Mouse (Mus musculus): ENCODE data around the gene Acvr1c. TPM values are rescaled to one million over a fixed set of nuclear protein-coding genes. Genes with fewer than 3 reads are reported as not detected.

Gene Acvr1c
- polyA plus RNA-seq, 1 experiment, result 1.4 TPM

- peaks cover 8% of the 10 kb centered on the region for H3K4me1 ChIP-seq (ENCODE audit: control insufficient read depth, insufficient read depth, low read length)
- no peak for TF ChIP-seq POLR2A (IDR thresholded peaks at IDR 0.05; ENCODE audit: control insufficient read depth, low read depth, low read length)
- no peak for TF ChIP-seq CTCF (IDR thresholded peaks at IDR 0.05; ENCODE audit: control insufficient read depth, insufficient read depth, insufficient replicate concordance, low read depth, low read length)
- no peaks in the 10 kb centered on the region for H3K36me3 ChIP-seq (ENCODE audit: control insufficient read depth, insufficient read depth, low read length)
- no peak overlapping the region for H3K4me3 ChIP-seq (ENCODE audit: control insufficient read depth, low read depth, low read length)
- H3K27ac ChIP-seq (ENCODE audit: control insufficient read depth, insufficient read depth, low read depth, low read length), result no peak overlapping the region
- no peaks in the 10 kb centered on the region for H3K27me3 ChIP-seq (ENCODE audit: control insufficient read depth, insufficient read depth, low read length)
Measured at GRCm38 (mm10) chr2:58361361-58362046, 3.8 kb upstream of the Acvr1c start.

DNA sequence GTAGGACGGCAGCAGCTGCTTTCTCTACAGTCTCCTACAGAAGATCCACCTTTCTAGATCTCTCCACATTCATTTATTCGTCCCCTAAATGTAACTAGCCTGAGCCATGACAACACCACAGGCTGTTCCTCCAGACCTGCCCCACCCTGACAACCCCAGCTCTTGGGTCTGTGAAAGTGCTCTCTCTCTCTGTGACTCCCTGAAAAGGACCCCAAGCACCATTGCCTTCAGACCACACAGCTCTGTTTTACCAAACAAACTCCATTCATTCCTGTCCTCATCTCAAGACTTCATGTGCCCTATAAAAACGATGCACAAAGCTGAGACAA is 401 bp upstream of the Acvr1c start:
- Histone ChIP-seq H3K27ac (ENCODE audit: control insufficient read depth, insufficient read depth, low read depth, low read length) (no peak overlapping the region), H3K4me1 (ENCODE audit: control insufficient read depth, insufficient read depth, low read length) (peaks cover 8% of the 10 kb centered on the region), H3K36me3 (ENCODE audit: control insufficient read depth, insufficient read depth, low read length) (no peaks in the 10 kb centered on the region), H3K4me3 (ENCODE audit: control insufficient read depth, low read depth, low read length) (no peak overlapping the region; the same call in 1 of the 2 replicates), H3K27me3 (ENCODE audit: control insufficient read depth, insufficient read depth, low read length) (no peaks in the 10 kb centered on the region)
- TF ChIP-seq POLR2A (IDR thresholded peaks at IDR 0.05; ENCODE audit: control insufficient read depth, low read depth, low read length), result no peak
- no peak for TF ChIP-seq CTCF (IDR thresholded peaks at IDR 0.05; ENCODE audit: control insufficient read depth, insufficient read depth, insufficient replicate concordance, low read depth, low read length)

DNA sequence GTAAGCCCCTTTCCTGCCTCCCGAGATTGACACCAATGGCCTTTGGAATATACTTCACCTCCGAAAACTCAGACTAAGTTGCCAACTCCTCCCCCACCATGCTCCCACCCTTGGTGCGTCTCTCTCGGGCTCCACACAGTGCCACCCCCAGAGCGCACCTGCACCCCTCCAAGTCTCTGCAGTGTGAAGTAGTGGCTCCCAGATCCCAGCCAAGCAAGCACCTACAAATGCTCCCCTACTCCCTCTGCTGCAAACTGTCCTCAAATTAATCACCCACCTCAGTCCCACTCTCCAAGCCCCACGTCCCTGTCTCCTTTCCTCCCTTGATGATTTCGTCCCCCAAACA is 654 bp downstream of the Acvr1c start:
- Histone ChIP-seq H3K4me3 (ENCODE audit: control insufficient read depth, low read depth, low read length) (peak overlapping the region; percentile 53), H3K27ac (ENCODE audit: control insufficient read depth, insufficient read depth, low read depth, low read length) (no peak overlapping the region), H3K4me1 (ENCODE audit: control insufficient read depth, insufficient read depth, low read length) (peaks cover 8% of the 10 kb centered on the region), H3K36me3 (ENCODE audit: control insufficient read depth, insufficient read depth, low read length) (no peaks in the 10 kb centered on the region), H3K27me3 (ENCODE audit: control insufficient read depth, insufficient read depth, low read length) (no peaks in the 10 kb centered on the region)
- no peak for TF ChIP-seq POLR2A (IDR thresholded peaks at IDR 0.05; ENCODE audit: control insufficient read depth, low read depth, low read length)
- no peak for TF ChIP-seq CTCF (IDR thresholded peaks at IDR 0.05; ENCODE audit: control insufficient read depth, insufficient read depth, insufficient replicate concordance, low read depth, low read length)

DNA sequence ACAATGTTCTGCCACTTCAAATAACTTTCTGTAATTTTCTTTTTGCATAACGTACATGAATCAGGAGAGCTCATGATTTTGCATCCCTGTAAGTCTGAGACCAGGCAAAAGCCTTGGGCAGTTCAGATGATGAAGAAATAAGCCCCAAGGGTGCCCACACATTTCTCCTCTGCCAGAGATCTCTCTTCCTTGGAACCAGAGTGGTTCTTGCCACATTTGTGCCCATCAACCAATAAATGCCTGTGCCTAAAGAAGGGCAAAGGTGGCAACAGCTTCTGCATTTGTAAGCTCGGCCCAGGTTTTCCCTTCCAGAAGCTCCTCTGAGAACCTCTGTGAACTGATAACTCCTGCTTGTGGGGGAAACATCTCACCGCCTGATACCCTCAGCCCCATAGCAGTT is 3.3 kb downstream of the Acvr1c start:
- TF ChIP-seq CTCF (IDR thresholded peaks at IDR 0.05; ENCODE audit: control insufficient read depth, insufficient read depth, insufficient replicate concordance, low read depth, low read length), result no peak
- no peak for TF ChIP-seq POLR2A (IDR thresholded peaks at IDR 0.05; ENCODE audit: control insufficient read depth, low read depth, low read length)
- Histone ChIP-seq H3K27me3 (ENCODE audit: control insufficient read depth, insufficient read depth, low read length) (no peaks in the 10 kb centered on the region), H3K27ac (ENCODE audit: control insufficient read depth, insufficient read depth, low read depth, low read length) (no peak overlapping the region), H3K4me1 (ENCODE audit: control insufficient read depth, insufficient read depth, low read length) (peaks cover 8% of the 10 kb centered on the region), H3K4me3 (ENCODE audit: control insufficient read depth, low read depth, low read length) (no peak overlapping the region), H3K36me3 (ENCODE audit: control insufficient read depth, insufficient read depth, low read length) (no peaks in the 10 kb centered on the region)

DNA sequence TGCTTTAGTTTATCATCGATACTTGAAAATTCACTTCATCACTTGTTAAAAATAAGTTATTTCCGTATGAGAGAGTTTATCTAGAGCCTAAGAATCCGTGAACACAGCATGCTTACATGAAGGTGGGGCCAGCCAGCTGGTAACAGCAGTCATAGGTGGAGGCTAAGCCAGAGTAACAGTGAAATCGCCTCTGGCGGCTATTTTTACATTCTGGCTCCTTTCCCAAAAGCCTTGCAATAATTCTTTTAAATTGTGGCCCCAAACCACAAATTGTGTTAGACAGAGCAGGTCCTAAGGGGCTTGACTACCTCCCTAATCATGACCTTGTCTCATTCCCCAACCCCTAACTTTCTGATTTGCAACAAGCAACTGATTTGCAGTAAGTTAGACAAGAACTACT is 4.8 kb downstream of the Acvr1c start:
- no peak for TF ChIP-seq CTCF (IDR thresholded peaks at IDR 0.05; ENCODE audit: control insufficient read depth, insufficient read depth, insufficient replicate concordance, low read depth, low read length)
- TF ChIP-seq POLR2A (IDR thresholded peaks at IDR 0.05; ENCODE audit: control insufficient read depth, low read depth, low read length), result no peak
- Histone ChIP-seq H3K27ac (ENCODE audit: control insufficient read depth, insufficient read depth, low read depth, low read length) (no peak overlapping the region), H3K4me1 (ENCODE audit: control insufficient read depth, insufficient read depth, low read length) (peaks cover 8% of the 10 kb centered on the region), H3K36me3 (ENCODE audit: control insufficient read depth, insufficient read depth, low read length) (no peaks in the 10 kb centered on the region), H3K27me3 (ENCODE audit: control insufficient read depth, insufficient read depth, low read length) (no peaks in the 10 kb centered on the region), H3K4me3 (ENCODE audit: control insufficient read depth, low read depth, low read length) (no peak overlapping the region)

- H3K27ac ChIP-seq (ENCODE audit: control insufficient read depth, insufficient read depth, low read depth, low read length), result no peak overlapping the region
- no peaks in the 10 kb centered on the region for H3K4me1 ChIP-seq (ENCODE audit: control insufficient read depth, insufficient read depth, low read length)
- H3K27me3 ChIP-seq (ENCODE audit: control insufficient read depth, insufficient read depth, low read length), result no peaks in the 10 kb centered on the region
- TF ChIP-seq POLR2A (IDR thresholded peaks at IDR 0.05; ENCODE audit: control insufficient read depth, low read depth, low read length) (no peak), CTCF (IDR thresholded peaks at IDR 0.05; ENCODE audit: control insufficient read depth, insufficient read depth, insufficient replicate concordance, low read depth, low read length) (no peak)
- no peak overlapping the region for H3K4me3 ChIP-seq (ENCODE audit: control insufficient read depth, low read depth, low read length)
- H3K36me3 ChIP-seq (ENCODE audit: control insufficient read depth, insufficient read depth, low read length), result no peaks in the 10 kb centered on the region
Measured at GRCm38 (mm10) chr2:58350657-58351056, 7.0 kb downstream of the Acvr1c start.

- Histone ChIP-seq H3K4me3 (ENCODE audit: control insufficient read depth, low read depth, low read length) (no peak overlapping the region), H3K27ac (ENCODE audit: control insufficient read depth, insufficient read depth, low read depth, low read length) (no peak overlapping the region), H3K27me3 (ENCODE audit: control insufficient read depth, insufficient read depth, low read length) (no peaks in the 10 kb centered on the region), H3K4me1 (ENCODE audit: control insufficient read depth, insufficient read depth, low read length) (no peaks in the 10 kb centered on the region), H3K36me3 (ENCODE audit: control insufficient read depth, insufficient read depth, low read length) (no peaks in the 10 kb centered on the region)
- TF ChIP-seq POLR2A (IDR thresholded peaks at IDR 0.05; ENCODE audit: control insufficient read depth, low read depth, low read length), result no peak
- no peak for TF ChIP-seq CTCF (IDR thresholded peaks at IDR 0.05; ENCODE audit: control insufficient read depth, insufficient read depth, insufficient replicate concordance, low read depth, low read length)
Measured at GRCm38 (mm10) chr2:58336730-58337129, 21.0 kb downstream of the Acvr1c start.

- H3K27me3 ChIP-seq (ENCODE audit: control insufficient read depth, insufficient read depth, low read length), result no peaks in the 10 kb centered on the region
- no peaks in the 10 kb centered on the region for H3K36me3 ChIP-seq (ENCODE audit: control insufficient read depth, insufficient read depth, low read length)
- peaks cover under 1% of the 10 kb centered on the region for H3K4me1 ChIP-seq (ENCODE audit: control insufficient read depth, insufficient read depth, low read length)
- no peak overlapping the region for H3K4me3 ChIP-seq (ENCODE audit: control insufficient read depth, low read depth, low read length)
- H3K27ac ChIP-seq (ENCODE audit: control insufficient read depth, insufficient read depth, low read depth, low read length), result no peak overlapping the region
- TF ChIP-seq CTCF (IDR thresholded peaks at IDR 0.05; ENCODE audit: control insufficient read depth, insufficient read depth, insufficient replicate concordance, low read depth, low read length) (no peak), POLR2A (IDR thresholded peaks at IDR 0.05; ENCODE audit: control insufficient read depth, low read depth, low read length) (no peak)
Measured at GRCm38 (mm10) chr2:58329589-58329988, 28.1 kb downstream of the Acvr1c start.

Data from testis, adult 2 months (tissue).